Mouse (Mus musculus): ENCODE results near the gene Vmn1r85. TPM values are rescaled to one million over a fixed set of nuclear protein-coding genes. Genes with fewer than 3 reads are reported as not detected.
A peak's percentile ranks its signal among the peaks of the same experiment; 100 is the strongest.

Vmn1r85 gene
- polyA plus RNA-seq, 1 experiment from 2014 or later, result 0.11 TPM

DNA sequence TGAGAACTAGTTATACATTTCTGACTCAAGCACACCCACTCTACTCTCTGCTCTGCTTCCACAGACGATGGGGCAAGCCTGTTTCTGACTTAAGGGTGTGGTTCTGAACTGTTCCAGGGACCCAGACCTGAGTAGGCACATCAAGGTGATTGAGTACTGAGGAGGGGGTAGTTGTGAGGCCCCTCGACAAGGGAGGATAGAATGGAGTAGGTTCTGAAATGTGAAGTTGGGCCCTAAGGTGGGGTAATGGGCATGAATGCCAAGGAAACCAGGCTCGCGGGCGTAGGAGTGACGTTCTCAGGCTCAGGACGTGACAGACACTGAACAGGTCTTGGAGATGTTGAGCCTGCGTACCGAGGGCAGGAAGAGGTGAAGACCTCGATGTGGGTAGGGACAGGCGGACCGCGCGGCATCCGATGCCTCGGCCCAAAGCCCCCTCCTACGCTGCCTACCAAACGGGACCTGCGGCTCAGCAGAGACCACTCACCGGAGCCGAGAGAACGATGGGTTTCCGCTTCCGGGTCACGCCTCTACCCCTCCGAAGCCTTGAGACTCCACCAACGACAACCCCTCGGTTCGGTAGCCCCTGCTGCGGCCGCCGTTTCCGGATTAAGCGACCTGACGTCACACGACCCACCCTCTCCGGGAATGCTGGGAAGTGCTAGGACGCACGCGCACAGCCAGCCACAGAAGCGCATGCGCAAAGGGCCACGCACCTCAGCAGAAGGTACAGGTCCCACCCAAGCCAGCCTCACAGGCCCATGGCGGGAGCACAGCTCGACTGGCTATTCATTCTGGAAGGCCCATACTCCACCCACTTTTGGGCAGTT is 60.6 kb downstream of the Vmn1r85 start, which contains the start of gene Chmp2a:
TSS of gene Chmp2a (minus strand) at position 660 of the 830 bp plus-strand sequence.
- DNase-seq (ENCODE audit: low spot score) (peak; percentile 98), ATAC-seq (ENCODE audit: low FRiP score) (peak; percentile 84)
- peak within 1 kb of the TSS; percentile 93 for H3K27ac ChIP-seq
- peaks cover 35% of the 10 kb centered on the region for H3K4me1 ChIP-seq (replicated peaks; ENCODE audit: control insufficient read depth, insufficient read depth, low read length)
- under 1% methylated on average over 45 of the region's 45 CpGs for WGBS
- no peaks in the 10 kb centered on the region for H3K9me3 ChIP-seq (ENCODE audit: control insufficient read depth, low read length)
- peak within 1 kb of the TSS; percentile 73 for H3K9ac ChIP-seq
- peak within 1 kb of the TSS; percentile 75 for H3K4me2 ChIP-seq (replicated peaks)
- peaks cover 59% of the 10 kb centered on the region for H3K36me3 ChIP-seq (replicated peaks; ENCODE audit: control insufficient read depth, insufficient read depth)
- peak within 1 kb of the TSS; percentile 48 for H3K4me3 ChIP-seq (replicated peaks; ENCODE audit: low read length)
- no peaks in the 10 kb centered on the region for H3K27me3 ChIP-seq (ENCODE audit: control insufficient read depth, insufficient read depth, low read length)

DNA sequence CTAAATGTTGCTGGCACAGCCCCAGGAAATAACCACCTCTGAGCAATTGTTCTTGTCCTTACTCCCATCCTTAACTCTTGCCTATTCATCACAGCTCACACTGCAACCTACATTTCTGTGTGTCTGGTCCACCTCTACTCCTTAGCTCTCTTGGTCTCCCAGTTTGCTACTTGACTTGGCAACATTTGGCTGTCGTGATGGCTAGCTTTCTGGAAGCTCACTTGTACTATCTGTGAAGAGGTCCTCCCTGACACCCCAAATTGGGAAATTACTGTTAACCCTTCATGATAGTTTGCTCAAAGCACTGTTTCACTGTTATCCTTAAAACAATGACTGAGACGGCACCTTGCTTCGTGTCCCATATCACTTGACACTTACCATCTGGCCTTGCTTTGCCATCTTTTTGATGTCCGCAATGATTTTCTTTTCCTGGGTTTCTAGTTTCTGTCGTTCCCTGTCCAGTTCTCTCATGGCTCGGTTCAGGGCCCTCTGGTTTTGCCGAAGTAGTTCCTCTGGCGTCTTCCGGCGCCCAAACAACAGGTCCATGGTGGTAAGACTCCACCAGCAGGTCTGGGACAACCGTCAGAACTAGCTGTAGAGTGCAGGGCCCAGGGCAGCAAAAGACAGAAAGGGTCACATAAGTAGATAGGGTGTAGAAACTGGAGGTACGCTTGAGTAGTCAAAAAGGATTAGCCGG is 61.4 kb downstream of the Vmn1r85 start:
- Histone ChIP-seq H3K4me3 (replicated peaks; ENCODE audit: low read length) (peak overlapping the region; percentile 48), H3K27ac (peak overlapping the region; percentile 93), H3K9ac (peak overlapping the region; percentile 73), H3K9me3 (ENCODE audit: control insufficient read depth, low read length) (no peaks in the 10 kb centered on the region), H3K36me3 (replicated peaks; ENCODE audit: control insufficient read depth, insufficient read depth) (peaks cover 66% of the 10 kb centered on the region), H3K4me2 (replicated peaks) (peak overlapping the region; percentile 75), H3K27me3 (ENCODE audit: control insufficient read depth, insufficient read depth, low read length) (no peaks in the 10 kb centered on the region), H3K4me1 (replicated peaks; ENCODE audit: control insufficient read depth, insufficient read depth, low read length) (peaks cover 27% of the 10 kb centered on the region)
- WGBS, result 53% methylated on average over 13 of the region's 13 CpGs
- ATAC-seq (ENCODE audit: low FRiP score) (no peak), DNase-seq (ENCODE audit: low spot score) (no peak)

Other genes with a start within 250 kb of the Vmn1r85 start
- 7.8 and 9.1 TPM in 2 replicates for gene Zfp128, start 214.0 kb downstream of the Vmn1r85 start, polyA plus RNA-seq (2014; fragmentation: Nextera tagmentation; extraction: Ambion mirVana)
- 10.5 and 13.0 TPM in 2 replicates for gene Zscan22, start 197.4 kb downstream of the Vmn1r85 start, polyA plus RNA-seq (2014; fragmentation: Nextera tagmentation; extraction: Ambion mirVana)
- 671 and 781 TPM in 2 replicates for gene Rps5, start 172.9 kb downstream of the Vmn1r85 start, polyA plus RNA-seq (2014; fragmentation: Nextera tagmentation; extraction: Ambion mirVana)
- gene Rnf225, start 167.8 kb downstream of the Vmn1r85 start, polyA plus RNA-seq (2014; fragmentation: Nextera tagmentation; extraction: Ambion mirVana), result 0.87 and 0.95 TPM in 2 replicates
- 12.2 and 13.9 TPM in 2 replicates for gene Zfp324, start 129.3 kb downstream of the Vmn1r85 start, polyA plus RNA-seq (2014; fragmentation: Nextera tagmentation; extraction: Ambion mirVana)
- gene Zfp446, start 117.3 kb downstream of the Vmn1r85 start, polyA plus RNA-seq (2014; fragmentation: Nextera tagmentation; extraction: Ambion mirVana), result 6.6 and 8.9 TPM in 2 replicates
- 0.14 and 0.29 TPM in 2 replicates for gene Slc27a5, start 97.0 kb downstream of the Vmn1r85 start, polyA plus RNA-seq (2014; fragmentation: Nextera tagmentation; extraction: Ambion mirVana)
- 268 and 271 TPM in 2 replicates for gene Trim28, start 96.1 kb downstream of the Vmn1r85 start, polyA plus RNA-seq (2014; fragmentation: Nextera tagmentation; extraction: Ambion mirVana)
- 37.9 and 40.8 TPM in 2 replicates for gene Zbtb45, start 85.1 kb downstream of the Vmn1r85 start, polyA plus RNA-seq (2014; fragmentation: Nextera tagmentation; extraction: Ambion mirVana)
- 173 and 184 TPM in 2 replicates for gene Chmp2a, start 60.4 kb downstream of the Vmn1r85 start, polyA plus RNA-seq (2014; fragmentation: Nextera tagmentation; extraction: Ambion mirVana)
- gene Ube2m, start 56.9 kb downstream of the Vmn1r85 start, polyA plus RNA-seq (2014; fragmentation: Nextera tagmentation; extraction: Ambion mirVana), result 178 and 179 TPM in 2 replicates
- 6.2 and 6.4 TPM in 2 replicates for gene Mzf1, start 40.4 kb downstream of the Vmn1r85 start, polyA plus RNA-seq (2014; fragmentation: Nextera tagmentation; extraction: Ambion mirVana)
- not detected in 2 replicates for gene Vmn1r86, start 24.7 kb upstream of the Vmn1r85 start, polyA plus RNA-seq (2014; fragmentation: Nextera tagmentation; extraction: Ambion mirVana)
- not detected in 2 replicates for gene Vmn1r87, start 45.0 kb upstream of the Vmn1r85 start, polyA plus RNA-seq (2014; fragmentation: Nextera tagmentation; extraction: Ambion mirVana)
- gene Vmn1r88, start 64.4 kb upstream of the Vmn1r85 start, polyA plus RNA-seq (2014; fragmentation: Nextera tagmentation; extraction: Ambion mirVana), result not detected in 2 replicates
- not detected in 2 replicates for gene Vmn1r89, start 117.8 kb upstream of the Vmn1r85 start, polyA plus RNA-seq (2014; fragmentation: Nextera tagmentation; extraction: Ambion mirVana)
- 32.7 and 37.7 TPM in 2 replicates for gene Lig1, start 182.1 kb upstream of the Vmn1r85 start, polyA plus RNA-seq (2014; fragmentation: Nextera tagmentation; extraction: Ambion mirVana)
- 4.6 and 6.2 TPM in 2 replicates for gene Zswim9, start 183.5 kb upstream of the Vmn1r85 start, polyA plus RNA-seq (2014; fragmentation: Nextera tagmentation; extraction: Ambion mirVana)
- gene Pla2g4c, start 229.5 kb upstream of the Vmn1r85 start, polyA plus RNA-seq (2014; fragmentation: Nextera tagmentation; extraction: Ambion mirVana), result 0.50 and 0.68 TPM in 2 replicates